Mouse (Mus musculus): Measurements from ENCODE around the gene Gm29735. TPM values are rescaled to one million over a fixed set of nuclear protein-coding genes. Genes with fewer than 3 reads are reported as not detected.
A peak's percentile ranks its signal among the peaks of the same experiment; 100 is the strongest.
"Not testable (repeated sequence)": the region's sequence is repeated elsewhere in the genome, so short reads cannot be mapped to it uniquely, and the experiment has no call there.

Gene Gm29735
- polyA plus RNA-seq, 2 experiments: not detected

DNA sequence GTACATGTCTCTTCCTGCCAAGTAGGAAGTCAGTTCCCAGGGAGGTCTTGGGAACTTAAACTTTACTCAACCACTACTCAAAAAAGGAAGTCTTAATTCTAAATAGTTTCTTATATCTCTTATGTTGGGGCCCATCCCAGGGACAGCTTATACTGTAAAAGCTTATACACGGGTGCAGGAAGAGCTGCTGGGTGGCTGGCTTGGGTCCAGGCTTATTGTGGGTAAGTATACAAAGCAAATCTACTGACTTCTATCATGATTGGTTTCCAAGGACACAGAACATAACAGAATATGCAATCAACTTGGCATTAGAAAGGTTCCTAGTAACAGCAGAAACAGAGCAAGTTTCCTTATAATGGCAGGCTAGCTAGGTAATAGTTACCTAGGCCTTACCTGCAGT is 1.6 kb downstream of the Gm29735 start:
- H3K4me3 ChIP-seq (replicated peaks; ENCODE audit: low read length): no peak overlapping the region
- no peak for TF ChIP-seq POLR2A (IDR thresholded peaks at IDR 0.05; ENCODE audit: borderline replicate concordance, extremely low read depth, insufficient read depth, insufficient read length)
- no peaks in the 10 kb centered on the region for H3K4me1 ChIP-seq (ENCODE audit: control insufficient read depth, insufficient read depth, low read length)
- no peak overlapping the region for H3K9ac ChIP-seq (ENCODE audit: low read depth, low read length, severe bottlenecking)
- ATAC-seq (ENCODE audit: low FRiP score, low read depth): no peak
- DNase-seq (ENCODE audit: low spot score): no peak
- WGBS: 75% methylated on average over 1 of the region's 1 CpGs
- H3K4me2 ChIP-seq (replicated peaks; ENCODE audit: low read depth, low read length, severe bottlenecking): no peak overlapping the region
- H3K36me3 ChIP-seq (ENCODE audit: control insufficient read depth, insufficient read depth, low read length): no peaks in the 10 kb centered on the region
- H3K27me3 ChIP-seq (ENCODE audit: control insufficient read depth, insufficient read depth, low read length): no peaks in the 10 kb centered on the region
- H3K9me3 ChIP-seq (ENCODE audit: control insufficient read depth, low read length): no peaks in the 10 kb centered on the region
- H3K27ac ChIP-seq (replicated peaks; ENCODE audit: low read depth, low read length): no peak overlapping the region

DNA sequence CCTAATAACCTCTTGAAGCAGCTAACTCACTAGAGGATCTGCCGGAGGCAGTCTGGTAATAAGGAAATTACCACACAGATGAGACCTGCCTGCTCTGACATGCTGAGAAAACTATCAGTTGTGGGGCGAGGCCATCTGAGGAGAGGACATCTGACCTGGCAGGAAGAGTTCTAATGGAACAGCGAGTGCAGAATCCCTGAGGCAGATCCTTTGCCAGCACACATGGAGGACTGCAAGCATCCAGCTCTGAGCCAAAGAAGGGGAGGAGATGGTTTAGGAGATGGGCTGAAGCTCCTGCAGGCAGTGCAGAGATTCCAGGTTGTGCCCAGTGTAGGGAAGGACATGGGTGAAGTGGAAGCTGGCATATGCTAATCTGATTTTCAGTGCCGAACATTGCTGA is 4.7 kb downstream of the Gm29735 start:
- Histone ChIP-seq H3K4me2 (replicated peaks; ENCODE audit: low read depth, low read length, severe bottlenecking) (no peak overlapping the region), H3K27ac (replicated peaks; ENCODE audit: low read depth, low read length) (no peak overlapping the region), H3K27me3 (ENCODE audit: control insufficient read depth, insufficient read depth, low read length) (no peaks in the 10 kb centered on the region), H3K36me3 (ENCODE audit: control insufficient read depth, insufficient read depth, low read length) (no peaks in the 10 kb centered on the region), H3K9me3 (ENCODE audit: control insufficient read depth, low read length) (no peaks in the 10 kb centered on the region), H3K4me3 (replicated peaks; ENCODE audit: low read length) (no peak overlapping the region), H3K4me1 (ENCODE audit: control insufficient read depth, insufficient read depth, low read length) (no peaks in the 10 kb centered on the region), H3K9ac (ENCODE audit: low read depth, low read length, severe bottlenecking) (no peak overlapping the region)
- WGBS: 69% methylated on average over 4 of the region's 4 CpGs
- TF ChIP-seq POLR2A (IDR thresholded peaks at IDR 0.05; ENCODE audit: borderline replicate concordance, extremely low read depth, insufficient read depth, insufficient read length): no peak
- no peak for DNase-seq (ENCODE audit: low spot score)
- no peak for ATAC-seq (ENCODE audit: low FRiP score, low read depth)

GRCm38 (mm10) chr7:142148633-142149032 is 8.3 kb downstream of the Gm29735 start:
- ATAC-seq (ENCODE audit: low FRiP score, low read depth) (no peak), DNase-seq (ENCODE audit: low spot score) (no peak)
- no peak for TF ChIP-seq POLR2A (IDR thresholded peaks at IDR 0.05; ENCODE audit: borderline replicate concordance, extremely low read depth, insufficient read depth, insufficient read length)

DNA sequence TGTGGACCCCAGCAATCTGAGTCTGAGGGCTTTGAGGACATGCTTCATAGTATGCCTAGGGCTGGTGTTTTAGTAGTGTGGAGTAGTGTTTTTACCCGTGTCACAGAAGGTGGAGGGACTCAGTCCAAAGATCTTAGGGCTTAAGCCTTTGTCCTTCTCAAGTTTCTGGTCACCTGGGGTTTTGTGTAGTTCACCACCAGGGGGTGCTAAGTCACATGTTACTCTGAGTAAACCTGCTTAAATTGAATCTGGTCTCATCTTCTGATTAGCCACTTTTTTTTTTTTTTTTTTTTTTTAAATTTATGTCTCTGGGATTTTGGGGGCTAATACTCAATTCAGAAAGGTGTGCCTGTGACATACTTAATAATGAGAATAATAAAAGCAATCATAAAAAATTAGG is 10.9 kb downstream of the Gm29735 start:
- WGBS: 5% methylated on average over 1 of the region's 1 CpGs
- Histone ChIP-seq H3K4me2 (replicated peaks; ENCODE audit: low read depth, low read length, severe bottlenecking) (no peak overlapping the region), H3K4me3 (replicated peaks; ENCODE audit: low read length) (no peak overlapping the region), H3K27ac (replicated peaks; ENCODE audit: low read depth, low read length) (no peak overlapping the region), H3K27me3 (ENCODE audit: control insufficient read depth, insufficient read depth, low read length) (no peaks in the 10 kb centered on the region), H3K4me1 (ENCODE audit: control insufficient read depth, insufficient read depth, low read length) (no peaks in the 10 kb centered on the region), H3K9ac (ENCODE audit: low read depth, low read length, severe bottlenecking) (no peak overlapping the region), H3K36me3 (ENCODE audit: control insufficient read depth, insufficient read depth, low read length) (no peaks in the 10 kb centered on the region), H3K9me3 (ENCODE audit: control insufficient read depth, low read length) (no peaks in the 10 kb centered on the region)
- ATAC-seq (ENCODE audit: low FRiP score, low read depth): no peak
- peak; percentile 74 for DNase-seq (ENCODE audit: low spot score)
- TF ChIP-seq POLR2A (IDR thresholded peaks at IDR 0.05; ENCODE audit: borderline replicate concordance, extremely low read depth, insufficient read depth, insufficient read length): no peak

More at GRCm38 (mm10) chr7:142148633-142149032, 8.3 kb downstream of the Gm29735 start:
- no peak overlapping the region for H3K4me3 ChIP-seq (replicated peaks; ENCODE audit: low read length)
- no peak overlapping the region for H3K4me2 ChIP-seq (replicated peaks; ENCODE audit: low read depth, low read length, severe bottlenecking)
- no peaks in the 10 kb centered on the region for H3K4me1 ChIP-seq (ENCODE audit: control insufficient read depth, insufficient read depth, low read length)
- H3K27ac ChIP-seq (replicated peaks; ENCODE audit: low read depth, low read length): no peak overlapping the region
- no peaks in the 10 kb centered on the region for H3K9me3 ChIP-seq (ENCODE audit: control insufficient read depth, low read length)
- H3K9ac ChIP-seq (ENCODE audit: low read depth, low read length, severe bottlenecking): no peak overlapping the region
- no peaks in the 10 kb centered on the region for H3K36me3 ChIP-seq (ENCODE audit: control insufficient read depth, insufficient read depth, low read length)
- no peaks in the 10 kb centered on the region for H3K27me3 ChIP-seq (ENCODE audit: control insufficient read depth, insufficient read depth, low read length)

- no peak for TF ChIP-seq POLR2A (IDR thresholded peaks at IDR 0.05; ENCODE audit: borderline replicate concordance, extremely low read depth, insufficient read depth, insufficient read length)
Measured at GRCm38 (mm10) chr7:142145413-142145940, 11.4 kb downstream of the Gm29735 start.

GRCm38 (mm10) chr7:142144507-142144906 is 12.4 kb downstream of the Gm29735 start, which contains the start of gene Gm45337:
Gene Gm45337, minus strand, starts transcription at chr7:142144607.
- 59% methylated on average over 1 of the region's 1 CpGs for whole genome bisulfite sequencing
- no peak within 1 kb of the TSS for H3K27ac ChIP-seq (replicated peaks; ENCODE audit: low read depth, low read length)
- no peak within 1 kb of the TSS for H3K9ac ChIP-seq (ENCODE audit: low read depth, low read length, severe bottlenecking)
- no peak within 1 kb of the TSS for H3K4me3 ChIP-seq (replicated peaks; ENCODE audit: low read length)
- no peaks in the 10 kb centered on the region for H3K27me3 ChIP-seq (ENCODE audit: control insufficient read depth, insufficient read depth, low read length)
- TF ChIP-seq POLR2A (IDR thresholded peaks at IDR 0.05; ENCODE audit: borderline replicate concordance, extremely low read depth, insufficient read depth, insufficient read length): no peak
- no peak within 1 kb of the TSS for H3K4me2 ChIP-seq (replicated peaks; ENCODE audit: low read depth, low read length, severe bottlenecking)
- ATAC-seq (ENCODE audit: low FRiP score, low read depth) (no peak), DNase-seq (ENCODE audit: low spot score) (no peak)
- H3K36me3 ChIP-seq (ENCODE audit: control insufficient read depth, insufficient read depth, low read length): no peaks in the 10 kb centered on the region
- no peaks in the 10 kb centered on the region for H3K9me3 ChIP-seq (ENCODE audit: control insufficient read depth, low read length)
- H3K4me1 ChIP-seq (ENCODE audit: control insufficient read depth, insufficient read depth, low read length): no peaks in the 10 kb centered on the region

More at GRCm38 (mm10) chr7:142145413-142145940, 11.4 kb downstream of the Gm29735 start:
- Histone ChIP-seq H3K27ac (replicated peaks; ENCODE audit: low read depth, low read length) (no peak overlapping the region), H3K4me3 (replicated peaks; ENCODE audit: low read length) (no peak overlapping the region), H3K4me2 (replicated peaks; ENCODE audit: low read depth, low read length, severe bottlenecking) (no peak overlapping the region), H3K4me1 (ENCODE audit: control insufficient read depth, insufficient read depth, low read length) (no peaks in the 10 kb centered on the region), H3K36me3 (ENCODE audit: control insufficient read depth, insufficient read depth, low read length) (no peaks in the 10 kb centered on the region), H3K9ac (ENCODE audit: low read depth, low read length, severe bottlenecking) (no peak overlapping the region), H3K9me3 (ENCODE audit: control insufficient read depth, low read length) (no peaks in the 10 kb centered on the region), H3K27me3 (ENCODE audit: control insufficient read depth, insufficient read depth, low read length) (no peaks in the 10 kb centered on the region)
- ATAC-seq (ENCODE audit: low FRiP score, low read depth) (no peak), DNase-seq (ENCODE audit: low spot score) (no peak)
- WGBS: 41% methylated on average over 4 of the region's 4 CpGs

DNA sequence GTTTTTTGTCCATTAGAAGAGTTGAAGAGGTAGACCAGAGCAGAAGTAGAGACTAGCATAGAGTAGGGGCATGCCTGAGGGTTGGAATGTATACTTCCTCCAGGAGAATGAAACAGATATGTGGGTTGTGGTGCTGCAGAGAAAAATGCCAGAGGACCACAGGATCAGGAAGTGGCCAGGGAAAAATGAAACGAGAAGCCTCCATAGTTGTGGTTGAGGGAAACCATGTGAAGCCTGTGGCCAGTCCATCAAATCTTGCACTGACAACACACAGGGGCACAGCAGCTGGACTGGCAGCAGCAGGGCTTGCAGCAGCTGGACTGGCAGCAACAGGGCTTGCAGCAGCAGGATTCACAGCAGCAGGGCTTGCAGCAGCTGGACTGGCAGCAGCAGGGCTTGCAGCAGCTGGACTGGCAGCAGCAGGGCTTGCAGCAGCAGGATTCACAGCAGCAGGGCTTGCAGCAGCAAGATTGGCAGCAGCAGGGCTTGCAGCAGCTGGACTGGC is 13.4 kb downstream of the Gm29735 start:
- H3K4me3 ChIP-seq (replicated peaks; ENCODE audit: low read length); H3K36me3 ChIP-seq (ENCODE audit: control insufficient read depth, insufficient read depth, low read length); H3K4me2 ChIP-seq (replicated peaks; ENCODE audit: low read depth, low read length, severe bottlenecking); ATAC-seq (ENCODE audit: low FRiP score, low read depth); DNase-seq (ENCODE audit: low spot score); H3K4me1 ChIP-seq (ENCODE audit: control insufficient read depth, insufficient read depth, low read length); H3K27ac ChIP-seq (replicated peaks; ENCODE audit: low read depth, low read length); H3K9ac ChIP-seq (ENCODE audit: low read depth, low read length, severe bottlenecking); H3K27me3 ChIP-seq (ENCODE audit: control insufficient read depth, insufficient read depth, low read length); H3K9me3 ChIP-seq (ENCODE audit: control insufficient read depth, low read length): not testable (repeated sequence)
- WGBS: 36% methylated on average over 1 of the region's 1 CpGs

Data from limb, embryonic 14.5 days (tissue).